Mouse (Mus musculus) midbrain, embryonic 14.5 days (tissue): Measurements from ENCODE around the gene Tctex1d1. TPM values are rescaled to one million over a fixed set of nuclear protein-coding genes. Genes with fewer than 3 reads are reported as not detected.

Experiments
- ATAC-seq: fragments of 200-750 bp; cut with Nextera tagmentation; 2 replicates; pipeline ENCODE4 v1.8.0; 2017; ENCODE audit warnings: moderate number of reproducible peaks, moderate library complexity; ENCODE audit not compliant: low FRiP score, low TSS enrichment
- DNase-seq: peaks from one replicate; pipeline ENCODE4 v3.0.0-alpha.2; 2015
- H3K27ac ChIP-seq: fragments of 300-500 bp; sonication (generic); replicated peaks from 2 replicates; pipeline ENCODE4 v1.5.1; 2014; ENCODE audit warnings: mild to moderate bottlenecking, low read depth, low read length, moderate library complexity
- H3K27me3 ChIP-seq: fragments of 300-500 bp; sonication (generic); 2 replicates; pipeline ENCODE4 v1.6.1; 2014; ENCODE audit warnings: low read length, control low read depth, mixed read lengths; ENCODE audit not compliant: control insufficient read depth, insufficient read depth
- H3K36me3 ChIP-seq: fragments of 300-500 bp; sonication (generic); 2 replicates; pipeline ENCODE4 v1.6.1; 2014; ENCODE audit warnings: low read length, control low read depth; ENCODE audit not compliant: control insufficient read depth, insufficient read depth
- H3K4me1 ChIP-seq: fragments of 300-500 bp; sonication (generic); 2 replicates; pipeline ENCODE4 v1.6.1; 2014; ENCODE audit warnings: mild to moderate bottlenecking, antibody characterized with exemption, low read length, control low read depth; ENCODE audit not compliant: control insufficient read depth, insufficient read depth
- H3K4me2 ChIP-seq: fragments of 300-500 bp; sonication (generic); 2 replicates; pipeline ENCODE4 v1.6.1; 2014; ENCODE audit warnings: mild to moderate bottlenecking, low read length, moderate library complexity
- H3K4me3 ChIP-seq: fragments of 300-500 bp; sonication (generic); replicated peaks from 2 replicates; pipeline ENCODE4 v1.5.1; 2014; ENCODE audit warnings: low read depth, low read length
- H3K9ac ChIP-seq: fragments of 300-500 bp; sonication (generic); replicated peaks from 2 replicates; pipeline ENCODE4 v1.6.1; 2014; ENCODE audit warnings: mild to moderate bottlenecking, low read length, moderate library complexity
- H3K9me3 ChIP-seq: fragments of 300-500 bp; sonication (generic); 2 replicates; pipeline ENCODE4 v1.6.1; 2016; ENCODE audit warnings: low read length, control low read depth, mixed read lengths; ENCODE audit not compliant: control insufficient read depth
- WGBS: fragments of 180-500 bp; shearing (Covaris S2); extraction: QIAGEN DNeasy Blood & Tissue Kit; methylation state at CpG from one replicate; pipeline ENCODE4 v1.1.7; 2014; 5-methylcytosine and 5-hydroxymethylcytosine counted together
- polyA plus RNA-seq: library from polyadenylated mRNA; unstranded; fragments of >200 nt; fragmentation: Nextera tagmentation; extraction: Ambion mirVana; gene quantifications from 2 replicates; pipeline ENCODE4 v1.2.1, GENCODE M21; 2014

Gene Tctex1d1
- polyA plus RNA-seq, 1 experiment from 2014 or later: 1.2 TPM

GRCm38 (mm10) chr4:103013490-103013889 lies 35.1 kb downstream of the Tctex1d1 start:
- DNase-seq: peak; percentile 51
- Histone ChIP-seq H3K4me2 (peak overlapping the region; percentile 34), H3K4me3 (no peak overlapping the region), H3K27me3 (no peaks in the 10 kb centered on the region), H3K36me3 (no peaks in the 10 kb centered on the region), H3K9me3 (no peaks in the 10 kb centered on the region), H3K27ac (no peak overlapping the region), H3K4me1 (peaks cover 18% of the 10 kb centered on the region), H3K9ac (no peak overlapping the region)
- 3% methylated on average over 4 of the region's 4 CpGs for WGBS
- ATAC-seq: no peak

GRCm38 (mm10) chr4:103026621-103027020 lies 48.2 kb downstream of the Tctex1d1 start, which contains the start of gene Insl5:
Gene Insl5, minus strand, starts transcription at chr4:103026842.
- H3K9ac ChIP-seq: no peak within 1 kb of the TSS
- WGBS: 91% methylated on average over 4 of the region's 4 CpGs

GRCm38 (mm10) chr4:103027745-103028144 lies 49.3 kb downstream of the Tctex1d1 start:
- Histone ChIP-seq H3K9me3 (no peaks in the 10 kb centered on the region), H3K27ac (no peak overlapping the region), H3K4me3 (no peak overlapping the region), H3K27me3 (no peaks in the 10 kb centered on the region), H3K4me2 (no peak overlapping the region), H3K9ac (no peak overlapping the region), H3K4me1 (no peaks in the 10 kb centered on the region), H3K36me3 (no peaks in the 10 kb centered on the region)
- DNase-seq: no peak
- no peak for ATAC-seq
- 90% methylated on average over 7 of the region's 7 CpGs for WGBS

More at GRCm38 (mm10) chr4:103026621-103027020, 48.2 kb downstream of the Tctex1d1 start, which contains the start of gene Insl5:
- Histone ChIP-seq H3K4me3 (no peak within 1 kb of the TSS), H3K4me1 (no peaks in the 10 kb centered on the region), H3K36me3 (no peaks in the 10 kb centered on the region), H3K27ac (no peak within 1 kb of the TSS), H3K9me3 (no peaks in the 10 kb centered on the region), H3K27me3 (no peaks in the 10 kb centered on the region), H3K4me2 (no peak within 1 kb of the TSS)
- DNase-seq (no peak), ATAC-seq (no peak)

- Histone ChIP-seq H3K9me3 (no peaks in the 10 kb centered on the region), H3K9ac (no peak overlapping the region), H3K4me3 (no peak overlapping the region), H3K4me2 (no peak overlapping the region), H3K27ac (no peak overlapping the region), H3K27me3 (no peaks in the 10 kb centered on the region), H3K36me3 (no peaks in the 10 kb centered on the region), H3K4me1 (no peaks in the 10 kb centered on the region)
- ATAC-seq (no peak), DNase-seq (no peak)
- 81% methylated on average over 13 of the region's 13 CpGs for WGBS
Measured at GRCm38 (mm10) chr4:103028177-103029088, 50.0 kb downstream of the Tctex1d1 start.

GRCm38 (mm10) chr4:103039103-103039837 lies 60.9 kb downstream of the Tctex1d1 start:
- DNase-seq (no peak), ATAC-seq (no peak)
- Histone ChIP-seq H3K9me3 (no peaks in the 10 kb centered on the region), H3K27me3 (no peaks in the 10 kb centered on the region), H3K27ac (no peak overlapping the region), H3K9ac (no peak overlapping the region), H3K4me2 (no peak overlapping the region), H3K4me3 (no peak overlapping the region), H3K36me3 (no peaks in the 10 kb centered on the region), H3K4me1 (no peaks in the 10 kb centered on the region)
- WGBS: 89% methylated on average over 14 of the region's 14 CpGs

- ATAC-seq (no peak), DNase-seq (no peak)
- Histone ChIP-seq H3K4me2 (no peak overlapping the region), H3K27me3 (no peaks in the 10 kb centered on the region), H3K4me3 (no peak overlapping the region), H3K36me3 (no peaks in the 10 kb centered on the region), H3K9me3 (no peaks in the 10 kb centered on the region), H3K9ac (no peak overlapping the region), H3K4me1 (no peaks in the 10 kb centered on the region), H3K27ac (no peak overlapping the region)
- WGBS: 78% methylated on average over 5 of the region's 5 CpGs
Measured at GRCm38 (mm10) chr4:103039838-103040191, 61.4 kb downstream of the Tctex1d1 start.

- 93% methylated on average over 11 of the region's 11 CpGs for WGBS
- no peak for DNase-seq
Measured at GRCm38 (mm10) chr4:103042997-103043396, 64.6 kb downstream of the Tctex1d1 start.

GRCm38 (mm10) chr4:103048046-103048445 lies 69.6 kb downstream of the Tctex1d1 start:
- ATAC-seq (no peak), DNase-seq (no peak)
- no peaks in the 10 kb centered on the region for H3K36me3 ChIP-seq

More at GRCm38 (mm10) chr4:103042997-103043396, 64.6 kb downstream of the Tctex1d1 start:
- Histone ChIP-seq H3K36me3 (no peaks in the 10 kb centered on the region), H3K4me2 (no peak overlapping the region), H3K4me3 (no peak overlapping the region), H3K4me1 (no peaks in the 10 kb centered on the region), H3K27me3 (no peaks in the 10 kb centered on the region), H3K27ac (no peak overlapping the region), H3K9me3 (no peaks in the 10 kb centered on the region), H3K9ac (no peak overlapping the region)
- ATAC-seq: no peak

More at GRCm38 (mm10) chr4:103048046-103048445, 69.6 kb downstream of the Tctex1d1 start:
- no peak overlapping the region for H3K27ac ChIP-seq
- no peaks in the 10 kb centered on the region for H3K9me3 ChIP-seq
- H3K4me2 ChIP-seq: no peak overlapping the region
- H3K4me1 ChIP-seq: no peaks in the 10 kb centered on the region
- no peak overlapping the region for H3K9ac ChIP-seq
- no peak overlapping the region for H3K4me3 ChIP-seq
- WGBS: 95% methylated on average over 11 of the region's 11 CpGs
- H3K27me3 ChIP-seq: no peaks in the 10 kb centered on the region
